Mouse (Mus musculus) gastrocnemius, adult 8-10 months (tissue): Measurements from ENCODE around the gene Taf1c. TPM values are rescaled to one million over a fixed set of nuclear protein-coding genes. Genes with fewer than 3 reads are reported as not detected.

ENCODE experiments used
- DNase-seq, 2 experiments: peaks; one replicate each; pipeline ENCODE4 v3.0.0; 2022; ENCODE audit warnings: low spot score in 2 of 2
- total RNA-seq, 4 experiments: library from RNA; stranded (reverse); gene quantifications; 2 replicates each; pipeline ENCODE4 v1.2.4; 2022

Taf1c gene
- 1 to 10 TPM; 5.2 to 8.0 (median 6.9) TPM for total RNA-seq

DNA sequence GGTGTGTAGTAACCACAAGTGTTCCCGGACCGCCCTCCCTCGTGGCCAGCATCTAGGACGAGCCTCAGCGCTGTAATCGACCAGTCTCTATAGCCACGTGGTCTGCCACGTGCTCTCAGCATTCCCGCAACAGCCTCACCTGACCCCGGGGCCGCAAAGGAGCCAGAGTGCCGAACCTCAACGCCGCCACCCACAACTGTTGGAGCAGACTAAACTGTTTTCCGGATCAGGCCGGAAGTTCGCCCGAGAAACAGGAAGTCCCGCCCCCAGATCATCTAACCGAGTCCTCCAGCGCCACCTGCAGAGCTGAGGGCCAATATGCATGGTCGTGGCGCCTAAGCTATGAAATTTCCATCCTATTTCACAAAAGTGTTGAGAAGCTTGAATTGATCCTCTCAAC lies at the start of gene Taf1c:
Gene Taf1c (minus strand): TSS at position 227 of the 400 bp plus-strand sequence.
- DNase-seq, result peak; percentile 89 to 91

DNA sequence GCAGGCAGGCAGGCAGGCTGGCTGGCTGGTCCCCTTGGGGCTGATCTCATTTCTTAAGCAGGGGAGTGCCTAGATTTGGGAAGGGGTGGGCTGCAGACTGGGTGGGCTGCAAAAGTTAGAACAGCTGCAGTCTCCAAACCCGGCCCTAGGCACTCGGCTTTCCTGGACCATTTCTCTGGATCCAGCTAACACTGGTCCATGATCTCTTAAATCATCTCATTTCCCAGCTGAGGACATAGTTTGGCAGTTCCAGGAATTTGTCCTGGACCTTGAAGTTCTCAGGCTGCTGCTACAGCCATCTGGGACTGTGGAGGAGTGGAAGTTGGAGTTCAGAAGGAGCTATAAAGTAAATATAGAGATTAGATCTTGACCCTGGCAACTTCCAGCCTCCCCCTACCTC lies 46.3 kb upstream of the Taf1c start:
- no peak for DNase-seq

DNA sequence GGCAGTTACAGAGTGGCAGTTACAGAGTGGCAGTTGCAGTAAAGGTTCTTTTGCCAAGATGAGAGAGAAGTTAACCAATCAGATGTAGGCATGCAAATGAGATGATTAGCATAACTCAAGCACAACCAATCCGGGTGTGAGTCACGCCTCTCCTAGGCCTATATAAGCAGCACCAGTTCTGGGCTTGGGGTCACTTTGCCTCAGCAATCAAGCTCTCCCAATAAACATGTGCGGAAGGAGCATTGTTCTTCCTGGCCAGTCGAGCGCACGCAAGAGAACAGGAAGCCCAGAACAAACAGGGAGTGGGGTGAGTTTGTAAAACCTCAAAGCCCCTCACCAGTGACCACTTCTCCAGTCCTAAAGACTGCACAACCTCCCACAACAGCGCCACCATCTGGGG lies 41.8 kb upstream of the Taf1c start:
- DNase-seq, result no peak

DNA sequence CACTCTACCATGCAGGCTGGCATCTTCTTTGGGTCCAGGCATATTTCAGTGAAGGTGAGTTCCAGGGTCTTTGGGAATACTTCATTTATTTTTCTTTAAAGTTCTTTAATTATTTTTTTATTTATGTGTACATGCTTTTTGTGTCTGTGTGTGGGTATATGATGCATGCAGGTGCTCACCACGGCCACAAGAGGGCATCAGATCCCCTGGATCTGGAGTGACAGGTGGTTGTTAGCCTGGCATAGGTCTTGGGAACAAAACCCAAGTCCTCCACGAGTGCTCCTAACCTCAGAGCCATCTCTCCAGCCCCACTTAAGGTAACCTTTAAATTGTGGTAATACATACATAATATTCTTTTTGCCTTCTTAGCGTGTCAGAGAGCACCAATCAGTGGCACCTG lies 41.2 kb upstream of the Taf1c start:
- DNase-seq, result no peak

DNA sequence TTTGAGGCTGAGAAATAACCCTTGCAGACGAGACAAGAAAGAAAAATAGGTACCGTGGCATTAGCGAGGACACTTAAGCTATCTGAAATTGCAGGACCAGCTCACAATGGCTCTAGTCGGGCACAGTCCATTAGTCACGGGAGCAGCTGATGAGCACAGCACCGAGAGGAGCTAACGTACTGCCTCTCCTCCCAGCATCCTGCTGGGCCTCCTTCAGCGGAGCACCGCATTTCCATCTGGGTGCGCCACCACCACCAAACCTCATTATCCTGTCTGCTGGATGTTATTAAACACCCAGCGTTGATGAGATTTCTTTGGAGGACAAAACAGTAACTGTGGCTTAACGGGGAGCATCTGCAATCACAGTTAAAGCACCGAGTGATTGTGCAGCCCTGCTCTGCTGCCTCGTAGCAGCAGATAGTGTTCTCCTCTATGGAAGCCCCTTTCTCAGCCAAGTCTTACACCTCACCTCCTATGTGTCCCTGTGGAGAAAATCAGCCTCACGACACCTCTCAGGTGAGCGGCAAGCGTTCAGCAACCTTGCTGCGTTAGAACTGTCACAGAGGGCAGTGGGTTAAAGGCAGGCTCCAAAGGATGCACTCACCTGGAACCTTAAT lies 40.1 kb upstream of the Taf1c start:
- no peak for DNase-seq

DNA sequence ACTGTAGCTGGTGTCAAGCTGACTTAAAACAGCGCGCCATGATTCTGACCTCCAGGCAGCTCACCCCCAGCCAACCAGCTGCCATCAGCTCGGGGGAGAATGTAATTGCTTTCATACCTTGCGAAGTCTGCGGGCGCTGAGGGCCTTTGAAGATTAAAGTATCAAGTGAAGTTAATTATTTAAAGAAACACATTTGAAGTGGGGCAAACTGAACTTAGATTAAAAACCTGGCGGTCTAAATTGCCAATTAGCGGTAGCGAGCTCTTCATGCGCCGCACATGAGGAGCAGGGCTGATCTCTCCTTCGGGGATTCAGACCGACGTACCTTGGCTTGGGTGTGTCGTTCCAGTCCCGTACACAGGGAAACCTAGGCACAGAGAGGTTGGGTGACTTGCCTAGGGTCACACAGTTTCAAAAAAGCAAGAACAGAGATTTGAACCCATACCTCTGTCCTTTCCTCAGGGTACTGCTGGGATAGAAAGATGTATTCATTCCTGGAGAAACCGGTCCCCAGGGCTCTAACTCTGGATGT lies 39.5 kb upstream of the Taf1c start:
- no peak for DNase-seq

DNA sequence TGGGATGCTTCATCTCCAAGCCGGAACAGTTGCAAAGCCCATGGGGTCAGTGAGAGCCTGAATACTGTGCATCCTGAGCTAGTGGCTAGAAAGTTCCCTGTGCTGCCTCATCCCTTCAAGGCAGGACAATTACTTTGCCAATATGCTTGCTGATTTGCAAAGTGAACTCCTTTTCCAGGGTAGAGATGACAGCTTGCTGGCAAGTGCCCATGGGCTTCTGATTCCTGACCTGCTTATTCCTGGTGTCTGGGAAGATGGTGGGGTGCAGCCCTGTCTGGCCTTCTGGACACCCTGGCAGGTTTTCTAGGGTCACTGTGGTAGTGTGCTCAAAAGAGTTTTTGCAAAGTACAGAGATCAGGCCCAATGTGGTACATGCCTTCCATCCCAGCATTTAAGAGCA lies 37.9 kb upstream of the Taf1c start:
- DNase-seq, result no peak

DNA sequence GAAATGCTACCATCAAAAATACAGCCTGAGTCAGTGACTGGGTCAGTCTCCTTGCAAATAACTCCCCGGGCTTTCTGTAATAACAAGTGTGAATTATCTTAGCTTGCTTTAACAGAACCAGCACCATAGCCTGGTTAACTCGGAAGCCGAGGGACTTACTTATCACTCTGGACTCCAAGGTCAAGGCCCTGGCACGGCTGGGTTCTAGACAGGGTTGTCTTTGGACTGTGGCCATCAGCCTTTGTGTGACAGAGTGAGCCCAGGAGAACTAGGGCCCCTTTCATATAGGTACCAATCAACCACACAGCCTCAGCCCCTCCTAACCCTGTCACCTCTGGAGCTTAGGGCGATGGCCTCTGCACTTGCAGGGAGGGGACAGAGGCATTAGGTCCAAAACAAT lies 36.0 kb upstream of the Taf1c start:
- DNase-seq, result no peak

DNA sequence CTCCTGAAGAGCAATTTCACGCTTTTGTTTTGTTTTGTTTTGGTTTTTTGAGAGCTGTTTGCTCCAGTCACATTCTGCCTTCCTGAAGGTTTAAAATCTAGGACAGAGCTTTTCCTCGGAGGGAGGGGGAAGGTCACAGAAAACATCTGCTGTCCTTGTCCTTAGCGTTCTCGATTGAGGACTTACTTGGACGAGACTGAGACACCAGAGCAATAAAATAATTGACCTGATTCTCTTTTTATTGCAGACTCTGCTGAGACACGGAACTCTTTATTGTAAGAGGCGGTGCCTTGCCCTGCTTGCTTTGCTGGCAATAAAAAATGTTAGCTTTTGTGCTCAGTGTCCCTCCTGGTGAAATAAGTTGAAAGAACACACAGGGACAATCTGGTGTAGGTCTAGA lies 34.8 kb upstream of the Taf1c start:
- no peak for DNase-seq

DNA sequence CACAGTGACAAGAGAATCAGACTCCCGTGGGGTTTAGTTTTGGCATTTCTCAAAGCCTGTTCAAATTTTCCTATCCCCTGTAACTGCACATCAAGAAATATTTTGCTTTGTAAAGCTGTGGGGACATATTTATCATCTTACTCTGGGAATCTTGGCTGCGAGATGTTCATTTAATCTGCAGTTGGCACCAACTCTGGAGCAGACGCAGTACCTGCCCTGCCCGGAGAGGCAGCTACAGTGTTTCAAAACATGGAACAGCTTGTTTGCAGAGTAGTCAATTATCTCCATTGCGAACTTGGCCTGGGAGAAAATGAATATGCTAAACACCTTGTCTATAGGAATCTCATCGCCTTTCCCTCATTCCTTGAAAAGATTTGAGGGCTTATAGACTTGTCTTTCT lies 33.2 kb upstream of the Taf1c start:
- no peak for DNase-seq

DNA sequence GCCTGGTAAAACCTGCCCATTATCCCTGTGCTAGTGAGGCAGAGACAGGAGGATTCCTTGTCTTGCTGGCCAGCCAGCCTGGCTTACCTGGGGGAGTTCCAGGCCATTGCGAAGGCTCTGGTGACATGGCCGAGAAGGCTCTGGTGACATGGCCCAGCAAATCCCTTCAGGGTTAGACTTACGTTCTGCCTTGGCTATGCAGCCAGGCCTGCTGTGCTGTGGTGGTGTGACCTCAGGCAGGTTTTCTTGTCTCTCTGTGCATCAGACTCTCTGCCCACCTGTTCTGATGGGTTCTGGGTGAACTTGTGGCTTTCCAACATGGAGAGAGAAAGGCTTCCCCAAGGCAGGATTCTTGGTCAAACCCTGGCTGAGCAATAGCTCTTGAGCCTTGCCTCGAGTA lies 32.4 kb upstream of the Taf1c start:
- DNase-seq, result no peak

DNA sequence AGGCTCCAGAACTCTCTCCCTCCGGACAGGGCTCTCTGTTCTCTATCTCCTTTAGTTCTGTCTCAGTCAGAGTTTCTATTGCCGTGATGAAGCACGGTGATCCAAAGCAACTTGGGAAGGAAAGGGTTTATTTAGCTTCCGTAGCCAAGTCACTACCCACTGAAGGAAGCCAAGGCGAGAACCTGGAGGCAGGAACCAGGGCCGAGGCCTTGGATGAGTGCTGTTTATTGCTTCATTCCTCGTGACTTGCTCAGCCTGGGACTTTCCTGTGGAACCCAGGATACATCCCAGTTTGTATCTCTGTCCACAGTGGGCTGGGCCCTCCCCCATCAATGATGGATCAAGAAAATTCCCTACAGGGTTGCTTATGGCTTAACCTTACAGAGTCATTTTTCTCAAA lies 31.7 kb upstream of the Taf1c start:
- no peak for DNase-seq

DNA sequence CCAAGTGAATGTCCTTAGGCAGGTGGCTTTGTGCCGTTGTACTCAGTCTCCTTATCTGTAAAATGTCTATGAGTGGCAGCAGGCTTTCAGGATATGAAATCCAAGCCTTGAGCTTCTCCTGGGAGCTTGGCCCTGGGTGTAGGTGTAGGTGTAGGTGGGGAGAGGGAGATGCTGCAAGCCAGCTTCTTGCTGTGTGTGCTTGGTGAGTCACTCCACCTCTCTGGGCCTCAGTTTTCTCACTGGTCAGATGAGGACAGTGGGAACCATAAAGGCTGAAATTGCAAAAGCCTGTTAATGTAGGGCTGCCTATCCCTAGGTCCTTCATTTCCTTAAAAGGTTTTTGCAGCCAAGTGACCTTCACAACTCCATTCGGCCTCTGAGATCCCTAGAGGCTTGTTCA lies 30.9 kb upstream of the Taf1c start:
- no peak for DNase-seq

DNA sequence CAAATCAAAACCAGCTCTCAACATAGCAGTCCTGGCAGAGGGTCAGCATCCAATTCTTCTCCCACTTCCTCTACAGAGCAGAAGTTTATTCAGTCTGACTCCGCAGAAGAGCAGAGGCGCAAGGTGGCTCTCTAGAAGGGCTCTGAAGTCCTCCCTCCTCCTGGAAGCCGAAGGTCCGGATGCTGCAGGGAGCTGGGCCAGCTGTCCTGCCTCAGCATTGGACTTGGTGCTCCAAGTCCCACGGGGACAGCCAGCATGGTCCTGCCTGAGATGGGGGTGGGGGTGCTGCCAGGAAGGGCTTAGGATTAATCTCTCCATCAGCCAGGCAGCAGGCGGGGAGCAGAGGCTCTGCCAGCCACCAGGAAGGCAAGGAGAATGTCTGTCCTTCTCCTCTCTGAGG lies 30.4 kb upstream of the Taf1c start, which contains the start of gene Kcng4:
Gene Kcng4 (minus strand): TSS at position 303 of the 400 bp plus-strand sequence.
- peak; percentile 10 to 39 for DNase-seq

DNA sequence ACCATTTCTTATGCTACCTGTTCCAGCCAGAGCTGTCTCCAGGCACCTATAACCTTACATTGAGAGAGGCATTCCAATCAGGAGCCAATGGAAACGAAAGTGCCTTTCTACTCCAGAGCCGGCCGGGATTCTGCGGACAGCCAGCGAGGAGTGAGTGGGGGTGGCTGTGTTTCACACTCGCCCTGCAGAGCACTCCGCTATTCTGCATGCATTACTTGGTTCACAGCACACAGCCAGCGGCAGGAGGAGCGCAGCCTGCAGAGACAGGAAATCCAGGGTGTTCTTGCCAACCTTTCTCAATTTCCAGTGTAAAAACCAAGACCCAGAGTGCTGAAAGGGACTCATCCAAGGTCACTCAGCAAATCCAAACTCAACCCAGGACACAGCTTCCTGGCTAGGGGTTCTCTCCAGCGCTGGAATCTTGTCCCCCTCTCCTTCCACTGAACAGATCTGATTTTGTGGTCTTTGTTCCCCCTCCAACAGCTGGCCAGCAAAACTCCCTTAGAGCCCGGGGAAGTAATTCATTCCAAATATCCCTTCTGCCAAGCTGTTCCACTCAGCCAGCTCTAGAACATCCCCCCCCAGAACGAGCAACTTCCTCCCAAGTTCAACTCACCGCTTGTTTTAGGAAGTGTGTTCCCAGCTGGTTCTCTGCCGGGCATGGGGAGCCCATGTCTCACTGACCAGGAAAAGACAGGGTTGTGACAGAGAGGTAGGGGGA lies 29.8 kb upstream of the Taf1c start:
- no peak for DNase-seq

DNA sequence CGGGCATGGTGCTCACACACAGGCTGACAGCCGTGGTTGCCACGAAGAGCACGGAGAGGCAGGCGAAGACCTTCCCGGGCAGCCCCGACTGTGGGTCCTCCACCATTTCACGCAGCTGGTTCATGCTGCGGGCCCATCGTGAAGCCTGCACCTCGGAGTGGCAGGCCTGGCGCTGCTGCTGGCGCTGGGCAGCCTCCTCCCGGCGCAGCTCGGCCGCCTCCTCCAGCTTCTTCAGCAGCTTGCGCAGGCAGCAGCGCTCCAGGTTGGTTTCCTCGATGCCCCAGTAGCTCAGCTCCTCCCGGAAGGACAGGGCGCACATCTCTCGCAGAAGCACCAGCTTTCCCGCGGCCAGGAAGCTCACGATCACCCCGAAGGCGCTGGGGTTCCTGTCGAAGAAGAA lies 27.9 kb upstream of the Taf1c start:
- DNase-seq, result no peak

DNA sequence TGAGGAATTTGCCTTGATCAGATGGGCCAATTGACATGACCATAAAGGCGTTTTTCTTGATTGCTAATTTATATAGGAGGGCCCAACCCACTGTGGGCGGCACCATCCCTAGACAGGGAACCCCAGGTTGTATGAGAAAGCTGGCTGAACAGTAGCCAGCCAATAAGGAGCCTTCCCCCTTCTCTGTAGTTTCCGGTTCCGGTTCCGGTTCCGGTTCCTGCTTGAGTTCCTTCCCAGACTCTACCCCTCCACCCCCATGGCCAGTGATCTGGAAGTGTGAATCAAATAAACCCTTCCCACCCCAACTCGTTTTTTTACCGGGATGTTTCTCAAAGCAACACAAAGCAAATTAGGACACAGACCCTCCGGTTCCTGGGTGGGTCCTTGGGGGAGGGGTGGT lies 27.2 kb upstream of the Taf1c start:
- DNase-seq, result no peak

DNA sequence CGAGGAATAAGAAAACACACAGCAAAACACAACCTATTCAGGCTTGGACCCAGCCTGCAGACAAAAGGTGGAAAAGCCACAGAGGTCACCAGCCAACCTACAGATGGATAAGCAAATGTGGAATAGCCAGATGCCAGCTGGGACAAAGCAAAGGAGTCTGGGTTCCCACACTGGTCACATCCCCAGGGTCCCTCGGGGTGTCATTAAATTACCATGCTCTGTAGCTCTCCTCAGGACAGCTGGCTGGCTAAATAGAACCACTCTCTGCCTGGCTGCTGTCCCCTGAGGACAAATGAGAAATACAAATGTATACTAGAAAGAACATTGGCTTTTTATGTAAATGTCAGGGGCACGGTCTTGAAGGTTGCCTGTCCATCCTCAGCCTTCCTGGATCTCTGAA lies 25.8 kb upstream of the Taf1c start:
- no peak for DNase-seq

DNA sequence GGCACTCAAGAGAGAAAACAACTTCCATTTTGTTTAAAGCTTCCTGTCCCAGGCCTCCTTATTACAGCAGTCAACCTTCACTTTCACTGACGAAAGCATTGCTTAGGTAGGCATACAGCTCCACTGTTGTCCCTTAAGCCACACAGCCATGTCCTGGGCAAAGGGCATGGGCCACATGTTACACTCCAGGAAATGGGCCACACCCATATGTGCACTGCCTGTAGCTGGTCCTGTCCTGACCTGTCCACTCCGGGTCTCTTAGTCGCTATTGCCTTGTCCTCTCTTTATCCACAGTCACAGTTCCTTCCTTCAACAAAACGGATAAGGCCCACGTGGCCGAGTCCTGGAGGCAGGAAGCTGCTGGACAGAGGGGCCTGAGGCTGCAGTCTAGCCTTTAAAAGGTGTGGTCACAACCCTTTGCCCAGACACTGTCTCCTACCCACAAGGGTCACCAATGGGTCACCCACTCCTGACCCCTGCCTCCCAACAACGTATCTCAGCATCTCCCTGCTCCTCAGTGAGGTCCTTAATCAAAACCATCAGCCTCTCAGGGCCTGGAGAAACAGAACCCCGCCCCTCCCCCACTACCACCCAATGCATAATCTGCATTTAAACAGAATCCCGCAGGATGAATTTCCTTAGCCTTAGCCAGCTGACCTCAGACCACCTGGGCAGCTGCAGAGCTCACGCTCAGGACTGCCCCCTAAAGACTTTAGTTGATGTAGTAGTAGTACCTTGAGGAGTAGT lies 22.8 kb upstream of the Taf1c start:
- DNase-seq, result no peak

DNA sequence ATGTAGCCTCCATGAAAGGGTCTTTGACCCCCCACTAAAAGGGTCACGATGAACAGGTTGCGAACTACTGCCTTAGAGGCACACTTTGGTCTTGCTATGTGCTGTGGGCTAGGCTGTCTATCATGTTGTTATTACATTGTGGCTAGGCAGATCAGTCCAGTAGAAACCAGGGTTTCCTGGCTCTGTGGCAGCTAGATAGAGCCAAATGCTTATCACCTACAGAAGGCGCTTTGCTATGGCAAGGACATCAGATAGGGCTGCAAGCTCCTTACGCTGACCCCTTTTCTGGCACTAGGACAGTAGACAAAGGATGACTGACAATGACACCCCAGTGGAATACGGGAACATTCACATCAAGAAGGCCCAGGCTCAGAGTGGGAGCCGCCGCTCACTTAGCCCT lies 22.2 kb upstream of the Taf1c start:
- no peak for DNase-seq

DNA sequence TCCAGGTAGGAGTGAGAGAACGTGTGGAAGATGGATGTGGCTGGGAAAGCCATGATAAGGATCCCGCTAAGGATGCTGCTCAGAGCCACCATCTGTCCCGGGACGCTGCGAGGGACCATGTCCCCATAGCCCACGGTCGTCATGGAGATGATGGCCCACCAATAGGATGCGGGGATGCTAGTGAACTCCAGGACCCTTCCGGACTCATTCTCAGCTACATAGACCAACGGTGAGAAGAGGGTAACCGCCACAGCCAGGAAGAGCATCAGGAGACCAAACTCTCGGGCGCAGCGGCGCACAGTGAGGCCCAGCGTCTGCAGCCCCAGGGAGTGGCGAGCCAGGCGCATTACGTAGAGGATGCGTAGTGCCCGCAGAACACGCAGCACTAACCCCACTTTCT lies 20.8 kb upstream of the Taf1c start:
- DNase-seq, result no peak

DNA sequence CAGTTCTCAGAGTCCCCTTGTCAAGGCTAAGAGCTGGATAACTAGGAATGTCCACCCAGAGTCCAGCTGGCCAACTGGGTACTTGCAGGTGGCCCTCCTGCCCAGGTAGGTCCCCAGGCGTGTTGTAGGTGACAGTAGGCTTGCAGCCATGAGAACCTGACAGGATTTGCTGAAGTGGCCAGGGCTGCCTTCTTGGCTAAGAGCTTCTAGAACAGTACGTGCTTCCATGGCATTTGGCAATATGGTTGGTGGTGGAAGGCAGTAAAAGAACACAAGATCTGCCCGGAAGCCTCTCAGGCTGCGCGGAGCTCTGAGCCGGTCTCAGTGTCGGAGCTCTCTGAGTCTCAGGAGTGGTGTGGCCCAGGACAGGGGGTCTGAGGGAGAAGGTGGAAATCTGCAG lies 19.9 kb upstream of the Taf1c start:
- DNase-seq, result peak in 1 of 2 experiments; percentile 29
